Mouse (Mus musculus) spleen, adult 2 months (tissue): ENCODE data around the gene Slc22a8.

Experiments used
- CTCF ChIP-seq: fragments of 200-500 bp; IDR thresholded peaks from 2 replicates; pipeline ENCODE4 v1.5.1; 2011; ENCODE audit warnings: mild to moderate bottlenecking, inconsistent platforms; ENCODE audit not compliant: insufficient read depth, insufficient read length, insufficient replicate concordance; ENCODE audit errors: extremely low read depth
- POLR2A ChIP-seq: fragments of 200-500 bp; IDR thresholded peaks from 2 replicates; pipeline ENCODE4 v1.6.1; 2011; ENCODE audit warnings: low read depth, low read length, inconsistent platforms

DNA sequence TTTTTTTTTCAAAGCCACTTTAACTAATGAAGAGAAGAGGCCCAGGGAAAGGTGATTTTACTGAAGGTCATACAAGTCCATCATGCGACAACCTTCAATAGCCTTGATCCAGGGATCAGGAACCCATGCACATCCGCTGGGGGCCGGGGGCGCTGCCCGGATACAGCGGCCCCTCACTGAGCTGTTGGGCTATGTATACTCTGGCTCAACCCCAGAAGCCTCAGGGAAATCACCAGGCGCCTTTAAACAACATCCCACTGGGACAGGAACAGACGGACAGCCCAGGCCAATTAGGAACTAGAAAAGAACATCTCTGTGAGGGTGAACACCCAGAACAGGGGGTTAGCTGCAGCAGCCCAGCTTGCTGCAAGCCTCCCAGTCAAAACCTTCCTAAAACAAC, at the start of gene Slc22a8:
- TF ChIP-seq CTCF (no peak), POLR2A (no peak)
